Mouse (Mus musculus): ENCODE results near the gene Large1. TPM values are rescaled to one million over a fixed set of nuclear protein-coding genes. Genes with fewer than 3 reads are reported as not detected.
"Not testable (repeated sequence)": the region's sequence is repeated elsewhere in the genome, so short reads cannot be mapped to it uniquely, and the experiment has no call there.

The Large1 gene
- total and polyA plus RNA-seq, 2 experiments: 1.9 to 3.5 TPM

- no peak overlapping the region for H3K27ac ChIP-seq (replicated peaks; ENCODE audit: insufficient read depth, low read depth, low read length)
- TF ChIP-seq CTCF (IDR thresholded peaks at IDR 0.05; ENCODE audit: low read depth, low read length): peak; percentile 80
- TF ChIP-seq POLR2A (IDR thresholded peaks at IDR 0.05; ENCODE audit: extremely low read depth, insufficient read depth, low read length): no peak
- no peaks in the 10 kb centered on the region for H3K36me3 ChIP-seq (ENCODE audit: control insufficient read depth, insufficient read depth, low read length)
- no peaks in the 10 kb centered on the region for H3K27me3 ChIP-seq (ENCODE audit: control insufficient read depth, insufficient read depth, low read length)
- no peak overlapping the region for H3K9ac ChIP-seq (ENCODE audit: low read depth, low read length)
- no peaks in the 10 kb centered on the region for H3K4me1 ChIP-seq (ENCODE audit: control insufficient read depth, insufficient read depth, low read length)
- DNase-seq (ENCODE audit: extremely low read depth, low read depth, low spot score): peak; percentile 45
- H3K4me3 ChIP-seq (ENCODE audit: insufficient read depth, low read depth, low read length): no peak overlapping the region
- WGBS: 54% methylated on average over 2 of the region's 2 CpGs
- H3K79me2 ChIP-seq (ENCODE audit: control insufficient read depth, insufficient read depth, low read length): no peaks in the 10 kb centered on the region
Observed at GRCm38 (mm10) chr8:73003858-73004257, 349.5 kb downstream of the Large1 start.

- no peaks in the 10 kb centered on the region for H3K27me3 ChIP-seq (ENCODE audit: control insufficient read depth, insufficient read depth, low read length)
- H3K4me1 ChIP-seq (ENCODE audit: control insufficient read depth, insufficient read depth, low read length): no peaks in the 10 kb centered on the region
- no peaks in the 10 kb centered on the region for H3K79me2 ChIP-seq (ENCODE audit: control insufficient read depth, insufficient read depth, low read length)
- H3K4me3 ChIP-seq (ENCODE audit: insufficient read depth, low read depth, low read length): no peak overlapping the region
- DNase-seq (ENCODE audit: extremely low read depth, low read depth, low spot score): no peak
- TF ChIP-seq POLR2A (IDR thresholded peaks at IDR 0.05; ENCODE audit: extremely low read depth, insufficient read depth, low read length) (no peak), CTCF (IDR thresholded peaks at IDR 0.05; ENCODE audit: low read depth, low read length) (no peak)
- no peaks in the 10 kb centered on the region for H3K36me3 ChIP-seq (ENCODE audit: control insufficient read depth, insufficient read depth, low read length)
- no peak overlapping the region for H3K9ac ChIP-seq (ENCODE audit: low read depth, low read length)
- WGBS: 86% methylated on average over 1 of the region's 1 CpGs
- no peak overlapping the region for H3K27ac ChIP-seq (replicated peaks; ENCODE audit: insufficient read depth, low read depth, low read length)
Observed at GRCm38 (mm10) chr8:72993831-72994230, 359.5 kb downstream of the Large1 start.

GRCm38 (mm10) chr8:72990425-72990824 lies 362.9 kb downstream of the Large1 start:
- H3K36me3 ChIP-seq (ENCODE audit: control insufficient read depth, insufficient read depth, low read length): no peaks in the 10 kb centered on the region
- H3K79me2 ChIP-seq (ENCODE audit: control insufficient read depth, insufficient read depth, low read length): no peaks in the 10 kb centered on the region
- H3K4me3 ChIP-seq (ENCODE audit: insufficient read depth, low read depth, low read length): no peak overlapping the region
- no peaks in the 10 kb centered on the region for H3K27me3 ChIP-seq (ENCODE audit: control insufficient read depth, insufficient read depth, low read length)
- no peak overlapping the region for H3K9ac ChIP-seq (ENCODE audit: low read depth, low read length)
- H3K27ac ChIP-seq (replicated peaks; ENCODE audit: insufficient read depth, low read depth, low read length): no peak overlapping the region
- 83% methylated on average over 2 of the region's 2 CpGs for WGBS
- TF ChIP-seq CTCF (IDR thresholded peaks at IDR 0.05; ENCODE audit: low read depth, low read length) (no peak), POLR2A (IDR thresholded peaks at IDR 0.05; ENCODE audit: extremely low read depth, insufficient read depth, low read length) (no peak)
- no peaks in the 10 kb centered on the region for H3K4me1 ChIP-seq (ENCODE audit: control insufficient read depth, insufficient read depth, low read length)
- no peak for DNase-seq (ENCODE audit: extremely low read depth, low read depth, low spot score)

- no peak for TF ChIP-seq POLR2A (IDR thresholded peaks at IDR 0.05; ENCODE audit: extremely low read depth, insufficient read depth, low read length)
- no peak for TF ChIP-seq CTCF (IDR thresholded peaks at IDR 0.05; ENCODE audit: low read depth, low read length)
- WGBS: 95% methylated on average over 1 of the region's 1 CpGs
- Histone ChIP-seq H3K4me3 (ENCODE audit: insufficient read depth, low read depth, low read length) (no peak overlapping the region), H3K27me3 (ENCODE audit: control insufficient read depth, insufficient read depth, low read length) (no peaks in the 10 kb centered on the region), H3K79me2 (ENCODE audit: control insufficient read depth, insufficient read depth, low read length) (no peaks in the 10 kb centered on the region), H3K36me3 (ENCODE audit: control insufficient read depth, insufficient read depth, low read length) (no peaks in the 10 kb centered on the region), H3K9ac (ENCODE audit: low read depth, low read length) (no peak overlapping the region), H3K4me1 (ENCODE audit: control insufficient read depth, insufficient read depth, low read length) (no peaks in the 10 kb centered on the region), H3K27ac (replicated peaks; ENCODE audit: insufficient read depth, low read depth, low read length) (no peak overlapping the region)
- DNase-seq (ENCODE audit: extremely low read depth, low read depth, low spot score): no peak
Observed at GRCm38 (mm10) chr8:72982832-72983231, 370.5 kb downstream of the Large1 start.

- no peak for TF ChIP-seq CTCF (IDR thresholded peaks at IDR 0.05; ENCODE audit: low read depth, low read length)
- no peak for TF ChIP-seq POLR2A (IDR thresholded peaks at IDR 0.05; ENCODE audit: extremely low read depth, insufficient read depth, low read length)
- no peak overlapping the region for H3K9ac ChIP-seq (ENCODE audit: low read depth, low read length)
- no peaks in the 10 kb centered on the region; the same call in 1 of the 2 replicates for H3K79me2 ChIP-seq (ENCODE audit: control insufficient read depth, insufficient read depth, low read length)
- no peaks in the 10 kb centered on the region for H3K4me1 ChIP-seq (ENCODE audit: control insufficient read depth, insufficient read depth, low read length)
- 79% methylated on average over 3 of the region's 3 CpGs for WGBS
- no peak for DNase-seq (ENCODE audit: extremely low read depth, low read depth, low spot score)
- no peak overlapping the region for H3K4me3 ChIP-seq (ENCODE audit: insufficient read depth, low read depth, low read length)
- H3K27me3 ChIP-seq (ENCODE audit: control insufficient read depth, insufficient read depth, low read length): no peaks in the 10 kb centered on the region
- no peak overlapping the region for H3K27ac ChIP-seq (replicated peaks; ENCODE audit: insufficient read depth, low read depth, low read length)
- H3K36me3 ChIP-seq (ENCODE audit: control insufficient read depth, insufficient read depth, low read length): no peaks in the 10 kb centered on the region
Observed at GRCm38 (mm10) chr8:72955074-72955473, 398.3 kb downstream of the Large1 start.

- H3K36me3 ChIP-seq (ENCODE audit: control insufficient read depth, insufficient read depth, low read length); H3K9ac ChIP-seq (ENCODE audit: low read depth, low read length); H3K4me1 ChIP-seq (ENCODE audit: control insufficient read depth, insufficient read depth, low read length); H3K27ac ChIP-seq (replicated peaks; ENCODE audit: insufficient read depth, low read depth, low read length); H3K4me3 ChIP-seq (ENCODE audit: insufficient read depth, low read depth, low read length); H3K27me3 ChIP-seq (ENCODE audit: control insufficient read depth, insufficient read depth, low read length); DNase-seq (ENCODE audit: extremely low read depth, low read depth, low spot score); H3K79me2 ChIP-seq (ENCODE audit: control insufficient read depth, insufficient read depth, low read length): not testable (repeated sequence)
- 75% methylated on average over 8 of the region's 8 CpGs for WGBS
Observed at GRCm38 (mm10) chr8:72941393-72941792, 411.9 kb downstream of the Large1 start.
